Mouse (Mus musculus) stomach, embryonic 14.5 days (tissue): ENCODE measurements around the gene C7. TPM values are rescaled to one million over a fixed set of nuclear protein-coding genes. Genes with fewer than 3 reads are reported as not detected.
"Not testable (repeated sequence)": the region's sequence is repeated elsewhere in the genome, so short reads cannot be mapped to it uniquely, and the experiment has no call there.

Experiments used
- ATAC-seq: fragments of 200-750 bp; cut with Nextera tagmentation; 2 replicates; pipeline ENCODE4 v1.8.0; 2017; ENCODE audit warnings: low read depth, moderate TSS enrichment; ENCODE audit not compliant: insufficient number of reproducible peaks, insufficient read depth, low FRiP score
- H3K27ac ChIP-seq: fragments of 300-500 bp; sonication (generic); 2 replicates; pipeline ENCODE4 v1.5.1; 2014; ENCODE audit warnings: mild to moderate bottlenecking, low read length, moderate library complexity, mixed read lengths
- H3K27me3 ChIP-seq: fragments of 300-500 bp; sonication (generic); 2 replicates; pipeline ENCODE4 v1.6.1; 2014; ENCODE audit warnings: low read length, control low read depth, mixed read lengths; ENCODE audit not compliant: control insufficient read depth, insufficient read depth
- H3K36me3 ChIP-seq: fragments of 300-500 bp; sonication (generic); 2 replicates; pipeline ENCODE4 v1.6.1; 2014; ENCODE audit warnings: mild to moderate bottlenecking, control low read depth, low read length, moderate library complexity, mixed read lengths; ENCODE audit not compliant: control insufficient read depth, insufficient read depth
- H3K4me1 ChIP-seq: fragments of 300-500 bp; sonication (generic); 2 replicates; pipeline ENCODE4 v1.6.1; 2014; ENCODE audit warnings: low read length, control low read depth, mixed read lengths; ENCODE audit not compliant: control insufficient read depth, insufficient read depth
- H3K4me2 ChIP-seq: fragments of 300-500 bp; sonication (generic); replicated peaks from 2 replicates; pipeline ENCODE4 v1.6.1; 2014; ENCODE audit warnings: low read depth, low read length, control low read depth
- H3K4me3 ChIP-seq: fragments of 300-500 bp; sonication (generic); 2 replicates; pipeline ENCODE4 v1.5.1; 2014; ENCODE audit warnings: low read depth, low read length, control low read depth
- H3K9ac ChIP-seq: fragments of 300-500 bp; sonication (generic); replicated peaks from 2 replicates; pipeline ENCODE4 v1.6.1; 2014; ENCODE audit warnings: low read depth, mild to moderate bottlenecking, control low read depth, low read length, moderate library complexity, mixed read lengths
- H3K9me3 ChIP-seq: fragments of 300-500 bp; sonication (generic); 2 replicates; pipeline ENCODE4 v1.6.1; 2016; ENCODE audit warnings: low read depth, low read length, control low read depth; ENCODE audit not compliant: control insufficient read depth
- WGBS: fragments of 180-500 bp; shearing (Covaris S2); extraction: QIAGEN DNeasy Blood & Tissue Kit; methylation state at CpG from one replicate; pipeline ENCODE4 v1.1.7; 2014; 5-methylcytosine and 5-hydroxymethylcytosine counted together
- polyA plus RNA-seq: library from polyadenylated mRNA; unstranded; fragments of >200 nt; fragmentation: Nextera tagmentation; extraction: Ambion mirVana; gene quantifications from 2 replicates; pipeline ENCODE4 v1.2.1, GENCODE M21; 2014

The C7 gene
- polyA plus RNA-seq, 1 experiment from 2014 or later = not detected

DNA sequence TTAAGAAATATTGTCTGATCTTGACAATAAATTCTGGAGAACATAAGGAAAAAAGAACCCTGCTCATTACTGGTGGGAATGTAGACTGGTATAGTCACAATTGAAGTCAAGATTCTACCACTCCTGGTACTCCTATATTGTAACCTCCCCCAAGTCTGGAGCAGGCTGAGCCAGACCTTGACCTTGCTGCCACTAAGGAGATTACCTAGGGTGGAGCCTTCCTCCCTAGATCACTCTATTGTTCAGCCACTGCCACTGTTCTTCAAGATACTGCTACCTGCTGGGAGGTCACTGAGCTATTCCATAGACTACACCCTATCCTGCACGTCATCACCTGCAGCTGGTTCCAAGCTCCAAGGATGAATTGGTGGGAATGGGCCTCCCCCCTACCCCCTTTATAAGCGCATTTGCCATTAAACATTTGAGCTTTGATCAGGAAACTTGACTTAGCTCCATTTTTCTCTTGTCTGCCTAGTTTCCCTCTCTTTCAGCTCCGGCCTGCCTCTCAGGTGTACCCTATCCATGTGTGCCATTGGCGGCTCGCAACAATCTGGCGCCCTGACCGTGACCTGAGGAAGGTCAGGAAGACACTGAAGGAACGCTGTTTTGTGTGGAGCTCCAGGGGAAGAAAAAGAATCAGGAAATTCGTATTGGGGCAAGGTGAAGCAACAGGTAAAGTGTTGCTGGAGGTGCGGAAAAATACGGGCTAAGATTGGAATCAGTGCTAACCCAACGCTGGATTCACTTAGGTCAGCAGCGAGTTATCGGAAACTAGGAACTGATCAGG lies 39.9 kb downstream of the C7 start:
- H3K4me2 ChIP-seq, H3K36me3 ChIP-seq, H3K9me3 ChIP-seq, H3K4me1 ChIP-seq, H3K9ac ChIP-seq, ATAC-seq, H3K27ac ChIP-seq, H3K4me3 ChIP-seq, H3K27me3 ChIP-seq: not testable (repeated sequence)
- WGBS = 91% methylated on average over 14 of the region's 14 CpGs

DNA sequence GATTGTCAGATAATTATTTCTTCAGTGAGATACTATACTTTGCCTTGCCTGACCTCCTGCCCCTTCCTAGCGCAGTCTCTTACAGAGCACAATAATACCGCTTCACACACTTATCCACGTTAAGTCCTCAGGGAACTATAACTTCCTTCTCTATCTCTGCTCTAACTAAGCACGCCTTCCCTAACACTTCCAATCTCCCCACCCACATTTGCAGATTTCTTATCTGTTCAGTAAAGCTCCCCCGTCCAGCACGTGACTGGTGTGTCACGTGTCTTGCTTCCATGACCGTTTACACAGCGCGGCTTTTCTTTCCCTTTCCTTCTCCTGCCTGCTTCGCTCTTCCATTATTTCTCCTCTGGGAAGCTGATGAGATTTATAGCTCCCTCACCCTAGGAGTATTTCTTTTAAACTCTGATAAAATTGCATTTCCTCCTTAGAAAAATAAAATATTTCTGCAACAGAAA lies 53.9 kb downstream of the C7 start:
- 53% methylated on average over 11 of the region's 11 CpGs for WGBS
- ATAC-seq = peak; percentile 53; the same call in 1 of the 2 replicates
- Histone ChIP-seq H3K4me3 (no peak overlapping the region), H3K27me3 (no peaks in the 10 kb centered on the region), H3K36me3 (no peaks in the 10 kb centered on the region), H3K9ac (no peak overlapping the region), H3K9me3 (no peaks in the 10 kb centered on the region), H3K4me1 (no peaks in the 10 kb centered on the region), H3K27ac (no peak overlapping the region), H3K4me2 (no peak overlapping the region)

DNA sequence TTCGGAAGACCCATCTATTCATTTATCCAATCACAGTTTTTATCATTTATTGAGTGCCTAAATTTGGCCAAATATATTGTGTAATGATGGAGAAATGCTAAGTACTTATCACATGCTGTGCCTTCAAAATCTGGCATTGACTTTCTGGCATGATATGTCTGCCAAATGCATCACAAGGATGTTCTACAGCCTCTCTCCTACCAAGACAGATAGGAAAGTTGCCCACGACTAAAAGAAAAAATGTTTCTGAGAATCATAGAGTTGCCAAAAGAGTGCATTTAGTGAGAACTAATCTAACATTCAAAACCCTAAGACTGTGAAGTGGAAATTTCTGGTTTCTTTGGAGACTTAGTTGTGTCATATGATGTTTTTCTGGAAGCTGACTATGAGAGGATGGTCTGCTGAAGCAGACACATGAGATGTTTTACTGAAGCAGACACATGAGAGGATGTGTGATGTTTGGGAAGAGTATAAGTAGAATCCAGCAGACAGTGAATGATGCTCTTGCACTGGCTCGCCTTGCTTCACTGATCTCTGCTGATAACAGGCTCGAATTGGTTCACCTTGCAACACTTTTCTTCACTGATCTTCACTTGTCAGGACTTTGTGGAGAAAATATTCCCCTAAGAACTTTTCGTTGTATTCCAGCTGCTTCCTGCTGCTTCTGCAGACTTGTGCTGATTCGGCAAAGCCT lies 59.9 kb downstream of the C7 start:
- H3K27ac ChIP-seq = no peak overlapping the region
- H3K27me3 ChIP-seq = no peaks in the 10 kb centered on the region
- no peak overlapping the region for H3K4me3 ChIP-seq
- H3K4me2 ChIP-seq = no peak overlapping the region
- no peaks in the 10 kb centered on the region for H3K36me3 ChIP-seq
- ATAC-seq = no peak
- no peaks in the 10 kb centered on the region for H3K4me1 ChIP-seq
- 72% methylated on average over 6 of the region's 6 CpGs for WGBS
- no peak overlapping the region for H3K9ac ChIP-seq
- no peaks in the 10 kb centered on the region for H3K9me3 ChIP-seq

DNA sequence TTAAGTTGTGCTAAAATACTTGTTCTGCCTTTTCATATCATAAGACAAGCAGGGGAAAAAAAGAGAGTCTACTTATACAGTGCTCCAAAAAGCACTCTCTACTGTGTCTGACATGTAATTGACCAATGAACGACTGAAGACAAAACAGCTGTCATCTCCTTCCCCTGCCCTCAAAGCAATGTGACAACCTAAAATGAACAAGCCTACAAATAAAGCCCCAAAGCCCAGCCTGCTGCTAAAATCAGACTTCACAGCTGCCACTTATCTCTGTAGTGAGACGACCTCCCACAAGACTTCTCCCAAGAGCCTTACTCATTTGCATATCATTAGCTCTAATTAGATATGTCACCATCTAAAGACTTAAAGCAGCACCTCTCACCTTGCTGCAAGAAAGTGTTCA lies 60.6 kb downstream of the C7 start:
- no peak for ATAC-seq
- H3K27me3 ChIP-seq = no peaks in the 10 kb centered on the region
- WGBS = 34% methylated on average over 2 of the region's 2 CpGs

DNA sequence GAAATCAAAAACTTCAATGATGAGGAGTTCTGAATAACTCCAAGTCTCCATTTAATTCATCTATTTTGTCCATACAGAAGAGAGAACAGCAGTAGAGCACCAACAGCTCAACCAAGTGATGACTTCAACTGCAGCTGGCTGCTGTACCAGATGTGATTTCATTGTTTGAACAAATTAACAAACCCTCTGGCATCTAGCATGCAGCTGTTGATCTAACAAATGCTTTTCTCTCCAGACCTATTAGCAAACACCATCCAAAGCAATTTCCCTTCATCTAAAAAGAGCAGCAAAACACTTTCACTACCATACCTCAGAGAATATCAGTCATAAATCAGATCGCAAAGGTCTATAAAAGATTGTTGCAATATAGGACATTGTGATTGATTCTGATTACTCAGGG lies 90.2 kb downstream of the C7 start:
- WGBS = 82% methylated on average over 1 of the region's 1 CpGs
- ATAC-seq = no peak

More for the DNA sequence above, 60.6 kb downstream of the C7 start:
- H3K9me3 ChIP-seq = no peaks in the 10 kb centered on the region
- H3K36me3 ChIP-seq = no peaks in the 10 kb centered on the region
- no peaks in the 10 kb centered on the region for H3K4me1 ChIP-seq
- no peak overlapping the region for H3K4me3 ChIP-seq
- no peak overlapping the region for H3K9ac ChIP-seq
- H3K27ac ChIP-seq = no peak overlapping the region
- H3K4me2 ChIP-seq = no peak overlapping the region

More for the DNA sequence above, 90.2 kb downstream of the C7 start:
- H3K36me3 ChIP-seq = no peaks in the 10 kb centered on the region
- H3K9me3 ChIP-seq = no peaks in the 10 kb centered on the region
- no peak overlapping the region for H3K9ac ChIP-seq
- no peaks in the 10 kb centered on the region for H3K4me1 ChIP-seq
- no peaks in the 10 kb centered on the region for H3K27me3 ChIP-seq
- no peak overlapping the region for H3K4me2 ChIP-seq
- H3K4me3 ChIP-seq = no peak overlapping the region
- H3K27ac ChIP-seq = no peak overlapping the region

Other genes starting within 250 kb of the C7 start
- not detected in 2 replicates for gene Mroh2b, start 165.0 kb downstream of the C7 start, polyA plus RNA-seq
- gene Card6, start 44.8 kb upstream of the C7 start, polyA plus RNA-seq = 1.9 and 2.7 TPM in 2 replicates
- gene Rpl37, start 52.9 kb upstream of the C7 start, polyA plus RNA-seq = 834 and 883 TPM in 2 replicates
- gene Prkaa1, start 80.1 kb upstream of the C7 start, polyA plus RNA-seq = 25.6 and 28.3 TPM in 2 replicates
- gene Ttc33, start 121.8 kb upstream of the C7 start, polyA plus RNA-seq = 47.6 and 49.1 TPM in 2 replicates
- gene Ptger4, start 180.4 kb upstream of the C7 start, polyA plus RNA-seq = 5.1 and 5.8 TPM in 2 replicates